Mouse (Mus musculus): ENCODE measurements around the gene Mfsd14b.

Gene Mfsd14b

GRCm38 (mm10) chr13:65112459-65113110 is at the start of gene Mfsd14b:
TSS of gene Mfsd14b (minus strand) at chr13:65112975.
- peak; percentile 94 for DNase-seq (ENCODE audit: low read depth, low spot score)

GRCm38 (mm10) chr13:65149940-65150339 is 37.2 kb upstream of the Mfsd14b start, which contains the start of gene Olfr466:
TSS of gene Olfr466 (plus strand) at chr13:65150240.
- DNase-seq (ENCODE audit: low read depth, low spot score) = no peak

DNA sequence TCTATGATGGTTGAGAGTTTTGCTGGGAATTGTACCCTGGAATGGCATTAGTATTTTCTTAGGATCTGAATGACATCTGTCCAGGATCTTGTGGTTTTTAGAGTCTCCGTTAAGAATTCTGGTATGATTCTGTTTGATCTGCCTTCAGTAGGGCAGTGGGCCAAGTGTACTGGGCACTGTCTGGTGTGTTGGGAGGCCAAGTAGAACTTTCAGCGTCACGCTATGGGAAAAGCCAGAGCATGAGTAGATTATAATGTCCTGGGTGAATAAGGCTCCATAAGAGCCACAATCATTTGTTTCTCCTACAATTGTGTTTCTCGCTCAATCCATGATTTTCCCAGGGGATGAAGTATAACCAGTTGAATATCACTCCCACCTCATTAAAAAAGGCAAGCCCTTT is 25.0 kb upstream of the Mfsd14b start, which contains the start of gene Olfr465-ps1:
TSS of gene Olfr465-ps1 (plus strand) at position 301 of the 400 bp plus-strand sequence.
- DNase-seq (ENCODE audit: low read depth, low spot score) = no peak

DNA sequence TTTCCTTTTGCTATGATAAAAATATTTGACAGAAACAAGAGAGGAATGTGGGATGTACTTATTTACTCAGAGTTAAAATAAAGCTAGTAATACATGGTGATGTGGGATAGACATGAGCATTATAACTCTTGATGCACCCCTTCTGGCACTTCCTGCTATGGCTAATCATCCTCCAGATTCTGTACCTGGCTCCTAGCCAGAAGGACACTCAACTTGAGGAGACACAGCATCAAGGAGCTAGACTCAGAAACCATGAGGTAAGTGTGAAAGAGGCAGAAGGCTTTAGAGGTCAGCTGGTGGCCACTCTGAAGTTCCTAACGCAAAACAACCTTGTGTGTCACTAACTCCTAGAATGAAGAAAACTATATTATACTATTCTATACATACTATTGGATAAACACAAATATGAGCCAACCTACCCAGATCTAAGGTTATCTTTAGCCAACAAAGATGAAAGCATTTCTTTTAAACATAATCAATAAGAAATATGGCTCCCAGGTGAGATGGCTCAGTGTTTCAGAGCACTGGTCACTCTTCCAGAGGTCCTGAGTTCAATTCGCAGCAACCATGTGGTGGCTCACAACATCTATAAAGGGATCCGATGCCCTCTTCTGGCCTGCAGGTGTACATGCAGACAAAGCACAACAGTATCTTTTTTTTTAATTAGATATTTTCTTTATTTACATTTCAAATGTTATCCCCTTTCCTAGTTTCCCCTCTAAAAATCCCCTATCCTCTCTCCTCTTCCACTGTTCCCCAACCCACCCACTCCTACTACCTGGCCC is 14.5 kb upstream of the Mfsd14b start:
- DNase-seq (ENCODE audit: low read depth, low spot score) = no peak

- no peak for DNase-seq (ENCODE audit: low read depth, low spot score)
Observed at GRCm38 (mm10) chr13:65122111-65122510, 9.3 kb upstream of the Mfsd14b start.

DNA sequence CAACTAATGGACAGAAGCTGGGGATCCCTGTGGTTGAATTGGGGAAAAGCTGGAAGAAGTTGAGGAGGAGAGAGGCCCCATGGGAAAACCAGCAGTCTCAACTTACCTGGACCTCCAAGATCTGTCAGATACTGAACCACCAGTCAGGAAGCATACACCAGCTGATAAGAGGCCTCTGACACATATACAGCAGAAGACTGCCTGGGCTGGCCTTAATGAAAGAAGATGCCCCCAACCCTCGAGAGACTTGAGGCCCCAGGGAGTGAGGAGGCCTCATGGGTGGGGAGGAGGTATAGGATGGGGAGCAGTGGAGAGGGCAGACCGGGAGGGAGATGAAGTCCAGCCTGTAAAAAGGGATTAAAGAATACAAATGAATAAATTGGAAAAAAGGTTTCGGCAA is 8.2 kb upstream of the Mfsd14b start:
- no peak for DNase-seq (ENCODE audit: low read depth, low spot score)

DNA sequence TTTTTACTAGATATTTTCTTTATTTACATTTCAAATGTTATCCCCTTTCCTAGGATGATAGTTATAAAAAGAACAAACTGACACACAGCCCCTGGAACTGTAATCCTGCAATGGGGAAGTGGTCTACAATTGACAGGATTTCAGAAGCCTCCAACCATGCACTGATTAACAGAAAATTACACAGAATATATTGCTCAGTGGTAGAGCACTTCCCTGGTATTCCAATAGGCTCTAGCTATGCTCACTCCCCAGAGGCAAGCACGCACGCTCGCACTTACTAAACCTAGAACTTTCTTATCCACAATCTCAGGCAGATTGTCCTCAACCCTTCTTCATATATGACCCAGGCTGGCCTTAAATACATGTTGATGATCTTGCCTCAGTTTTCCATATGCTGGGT is 464 bp upstream of the Mfsd14b start:
- DNase-seq (ENCODE audit: low read depth, low spot score) = peak; percentile 8

GRCm38 (mm10) chr13:65111961-65112360 is 814 bp downstream of the Mfsd14b start:
- DNase-seq (ENCODE audit: low read depth, low spot score) = no peak

- no peak for DNase-seq (ENCODE audit: low read depth, low spot score)
Observed at GRCm38 (mm10) chr13:65101232-65101631, 11.5 kb downstream of the Mfsd14b start.

DNA sequence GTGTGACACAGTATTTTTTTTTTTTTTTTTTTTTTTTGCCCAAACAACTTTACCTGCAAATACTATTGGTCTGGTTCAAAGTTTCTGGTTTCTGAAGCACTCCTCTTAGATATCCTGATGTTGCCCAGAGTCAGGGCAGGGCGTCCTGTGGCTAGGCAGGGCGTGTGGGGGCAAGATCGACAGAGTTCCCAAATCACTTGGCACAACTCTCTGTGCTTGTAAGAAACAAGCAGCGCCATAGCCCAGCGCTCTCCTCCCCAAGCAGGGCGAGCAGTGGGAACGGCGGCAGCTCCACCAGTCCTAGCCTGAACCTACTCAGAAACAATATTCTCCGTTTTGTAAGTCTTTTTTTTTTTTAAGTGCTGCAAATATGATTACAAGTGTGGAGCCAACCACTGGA is 12.1 kb downstream of the Mfsd14b start:
- no peak for DNase-seq (ENCODE audit: low read depth, low spot score)

DNA sequence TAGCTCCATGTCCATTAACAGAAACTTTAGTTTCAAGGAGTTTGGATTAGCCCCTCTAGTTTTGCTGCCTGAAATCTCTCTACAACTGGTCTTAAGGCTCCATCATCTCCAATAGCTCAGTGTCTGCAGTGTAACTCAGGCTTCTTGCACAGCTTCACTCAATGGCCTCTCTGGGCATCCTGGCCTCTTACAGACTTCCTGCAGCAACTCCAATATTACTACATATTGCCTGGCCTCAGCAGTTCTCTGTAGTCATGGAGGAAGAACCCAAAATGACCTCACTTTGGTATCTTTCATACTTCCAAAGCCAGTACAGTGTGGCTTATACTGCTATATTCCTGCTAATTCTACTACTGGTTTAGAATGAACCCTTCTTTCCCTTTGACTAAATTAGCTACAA is 15.8 kb downstream of the Mfsd14b start:
- DNase-seq (ENCODE audit: low read depth, low spot score) = no peak

DNA sequence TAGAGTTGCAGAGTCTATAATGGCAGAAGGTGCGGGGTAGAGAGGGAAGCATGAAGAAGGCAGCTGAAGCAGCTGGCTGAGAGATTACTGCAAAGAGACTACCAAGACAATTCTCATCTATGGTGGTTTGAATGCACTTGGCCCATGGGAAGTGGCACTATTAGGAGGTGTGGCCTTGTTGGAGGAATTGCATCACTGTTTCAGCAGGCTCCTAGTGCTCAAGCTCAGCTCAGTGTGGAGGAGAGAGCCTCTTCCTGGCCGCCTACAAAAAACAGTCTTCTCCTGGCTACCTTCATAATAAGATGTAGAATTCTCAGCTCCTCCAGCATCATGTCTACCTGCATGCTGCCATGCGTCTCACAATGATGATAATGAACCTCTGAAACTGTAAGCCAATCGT is 16.9 kb downstream of the Mfsd14b start:
- no peak for DNase-seq (ENCODE audit: low read depth, low spot score)

DNA sequence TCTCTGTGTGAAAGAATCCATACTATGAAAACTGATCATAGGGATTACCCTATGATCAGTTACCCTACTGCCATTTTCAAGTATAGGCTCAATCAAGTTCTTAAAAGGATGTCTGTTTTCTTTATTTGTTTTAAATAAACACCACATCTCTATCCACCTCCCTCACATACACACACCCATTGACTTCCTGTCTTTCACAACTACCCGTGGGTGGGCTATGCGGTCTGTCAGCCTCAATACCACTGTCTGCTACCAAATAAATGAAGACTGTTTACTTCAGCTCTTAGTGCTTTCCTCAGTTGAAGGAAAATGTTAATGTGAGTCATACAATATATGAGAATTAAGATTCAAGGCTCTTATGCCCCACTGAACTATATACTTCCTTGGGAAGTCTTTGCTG is 42.8 kb downstream of the Mfsd14b start:
- DNase-seq (ENCODE audit: low read depth, low spot score) = no peak

DNA sequence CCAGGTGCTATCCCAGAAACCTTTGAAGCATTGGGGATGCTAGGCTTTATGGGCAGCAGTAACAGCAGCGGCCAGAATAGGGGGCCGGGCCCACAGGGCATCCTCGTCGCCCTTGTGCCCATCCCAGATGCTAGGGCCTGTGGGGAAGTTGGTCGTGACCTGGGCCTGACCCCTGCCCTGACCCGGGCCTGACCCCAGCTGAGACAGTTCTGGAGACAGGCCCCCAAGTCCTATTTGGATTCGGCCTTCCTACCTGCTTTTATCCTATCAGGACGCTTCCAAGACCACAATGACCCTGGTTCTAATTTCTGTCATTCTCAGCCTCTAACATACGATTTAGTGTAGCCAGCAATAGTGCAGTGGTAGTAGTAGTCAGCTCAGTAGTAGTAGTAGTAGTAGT is 60.1 kb downstream of the Mfsd14b start, which contains the start of gene Prss47:
TSS of gene Prss47 (minus strand) at position 101 of the 400 bp plus-strand sequence.
- no peak for DNase-seq (ENCODE audit: low read depth, low spot score)

- DNase-seq (ENCODE audit: low read depth, low spot score) = no peak
Observed at GRCm38 (mm10) chr13:65035057-65035456, 77.7 kb downstream of the Mfsd14b start.

GRCm38 (mm10) chr13:65032758-65033157 is 80.0 kb downstream of the Mfsd14b start, which contains the start of gene Spata31d1c:
TSS of gene Spata31d1c (plus strand) at chr13:65033058.
- DNase-seq (ENCODE audit: low read depth, low spot score) = no peak
